Mouse (Mus musculus) neural tube, embryonic 10.5 days (tissue): ENCODE results near the gene Satb2.

Experiments used
- DNase-seq: peaks from one replicate; pipeline ENCODE4 v3.0.0-alpha.2; 2017; ENCODE audit warnings: low spot score; ENCODE audit errors: extremely low spot score

Gene Satb2

GRCm38 (mm10) chr1:56973593-56973950, 4.9 kb downstream of the Satb2 start:
- DNase-seq, result no peak

GRCm38 (mm10) chr1:56972950-56973592, 5.4 kb downstream of the Satb2 start:
- DNase-seq, result peak; percentile 97

- DNase-seq, result peak; percentile 85
Measured at GRCm38 (mm10) chr1:56972251-56972949, 6.0 kb downstream of the Satb2 start.

- DNase-seq, result no peak
Measured at GRCm38 (mm10) chr1:56971942-56972250, 6.6 kb downstream of the Satb2 start.

- DNase-seq, result peak; percentile 64
Measured at GRCm38 (mm10) chr1:56971441-56971861, 7.0 kb downstream of the Satb2 start.

- peak; percentile 59 for DNase-seq
Measured at GRCm38 (mm10) chr1:56970740-56971141, 7.7 kb downstream of the Satb2 start.

GRCm38 (mm10) chr1:56969364-56970360, 8.8 kb downstream of the Satb2 start:
- DNase-seq, result peak; percentile 49

GRCm38 (mm10) chr1:56965879-56966579, 12.4 kb downstream of the Satb2 start:
- no peak for DNase-seq

GRCm38 (mm10) chr1:56964493-56964892, 14.0 kb downstream of the Satb2 start:
- no peak for DNase-seq

GRCm38 (mm10) chr1:56963291-56963690, 15.2 kb downstream of the Satb2 start:
- no peak for DNase-seq

- no peak for DNase-seq
Measured at GRCm38 (mm10) chr1:56958996-56959395, 19.5 kb downstream of the Satb2 start.

GRCm38 (mm10) chr1:56957942-56958341, 20.5 kb downstream of the Satb2 start:
- DNase-seq, result no peak

GRCm38 (mm10) chr1:56956811-56957210, 21.6 kb downstream of the Satb2 start:
- DNase-seq, result no peak

- DNase-seq, result no peak
Measured at GRCm38 (mm10) chr1:56955739-56956085, 22.7 kb downstream of the Satb2 start.

GRCm38 (mm10) chr1:56955055-56955738, 23.3 kb downstream of the Satb2 start:
- DNase-seq, result no peak

- no peak for DNase-seq
Measured at GRCm38 (mm10) chr1:56953538-56953937, 24.9 kb downstream of the Satb2 start.

GRCm38 (mm10) chr1:56951980-56952379, 26.5 kb downstream of the Satb2 start:
- no peak for DNase-seq

- DNase-seq, result no peak
Measured at GRCm38 (mm10) chr1:56951525-56951924, 26.9 kb downstream of the Satb2 start.

- no peak for DNase-seq
Measured at GRCm38 (mm10) chr1:56939432-56939831, 39.0 kb downstream of the Satb2 start.

GRCm38 (mm10) chr1:56938432-56938831, 40.0 kb downstream of the Satb2 start:
- DNase-seq, result no peak

GRCm38 (mm10) chr1:56936554-56936953, 41.9 kb downstream of the Satb2 start:
- DNase-seq, result no peak
